Mouse (Mus musculus) C2C12 (cell line): Measurements from ENCODE around the gene Sdk2.

Experiments used
- CTCF ChIP-seq: IDR thresholded peaks from one replicate; pipeline ENCODE4 v1.5.1; 2011; ENCODE audit not compliant: control insufficient read depth, insufficient read depth, insufficient read length
- FOSL1 ChIP-seq: IDR thresholded peaks from one replicate; pipeline ENCODE4 v1.8.0; 2011; ENCODE audit warnings: mild to moderate bottlenecking, low read length; ENCODE audit not compliant: poor library complexity, insufficient read depth, severe bottlenecking
- MAX ChIP-seq: IDR thresholded peaks from one replicate; pipeline ENCODE4 v1.6.1; 2011; ENCODE audit warnings: mild to moderate bottlenecking, control low read depth
- MYOD1 ChIP-seq: IDR thresholded peaks from one replicate; pipeline ENCODE4 v1.6.1; 2011; ENCODE audit warnings: low read depth; ENCODE audit not compliant: control insufficient read depth, insufficient read length
- USF1 ChIP-seq: IDR thresholded peaks from one replicate; pipeline ENCODE4 v1.6.1; 2011; ENCODE audit warnings: low read depth, mild to moderate bottlenecking, control low read depth, moderate library complexity

DNA sequence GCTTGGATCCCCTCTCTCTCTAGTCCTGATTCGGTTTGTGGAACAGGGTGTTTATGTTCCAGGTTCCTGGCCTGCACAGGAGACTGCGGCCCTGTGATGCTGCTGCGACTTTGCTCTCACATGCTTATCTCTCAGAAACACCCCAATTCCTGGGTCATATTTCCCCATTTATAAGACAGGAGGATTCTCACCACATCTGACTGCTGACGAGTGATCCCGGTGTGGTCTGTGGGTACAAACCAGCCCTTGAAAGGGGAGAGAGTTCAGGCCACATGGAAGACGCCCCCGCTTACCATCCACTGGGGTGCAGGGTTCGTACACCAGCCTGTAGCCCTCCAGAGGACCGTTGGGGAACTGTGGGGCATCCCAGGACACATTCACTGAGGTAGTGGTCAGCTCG, 260.9 kb downstream of the Sdk2 start:
- TF ChIP-seq CTCF (no peak), FOSL1 (no peak), MYOD1 (no peak), MAX (no peak), USF1 (no peak)
